Comparison of ENCODE assay signal across 28 mouse cellular contexts in genomic region chr5:82864347-82864746, GRCm38 (mm10).
"Had no signal": no experiment of that assay in that cellular context is flagged by ENCODE, and none has a peak within 500 bp of the region (broad histone marks: within the 10 kb centered on the region; RNA-seq: fewer than 3 reads in every experiment).

No protein-coding gene starts in this region.

- H3K36me3 ChIP-seq: embryonic facial prominence, embryonic 10.5 days; embryonic facial prominence, embryonic 12.5 days; embryonic facial prominence, embryonic 13.5 days; embryonic facial prominence, embryonic 15.5 days; forebrain, embryonic 10.5 days; forebrain, embryonic 12.5 days; forebrain, embryonic 15.5 days; heart, embryonic 10.5 days had no signal

- H3K9me3 ChIP-seq: embryonic facial prominence, embryonic 10.5 days; embryonic facial prominence, embryonic 12.5 days; embryonic facial prominence, embryonic 13.5 days; embryonic facial prominence, embryonic 15.5 days; forebrain, embryonic 10.5 days; forebrain, embryonic 12.5 days; forebrain, embryonic 13.5 days; forebrain, embryonic 15.5 days; heart, embryonic 10.5 days had no signal

- DNase-seq: cerebellum, adult 9-10 months; cerebellum, adult 9-11 months; cerebellum, postnatal 10 days; cerebellum, postnatal 14 days; cerebellum, postnatal 25 days; cerebellum, postnatal 36 days; embryo, embryonic 11 days; forebrain, postnatal 0 days; gastrocnemius, adult 2 months; gastrocnemius, postnatal 10 days; gastrocnemius, postnatal 14 days; gastrocnemius, postnatal 25 days; gastrocnemius, postnatal 36 days; heart, adult 11 months; heart, adult 18-20 months; heart, adult 2 months had no signal

- H3K4me1 ChIP-seq: embryonic facial prominence, embryonic 10.5 days; embryonic facial prominence, embryonic 12.5 days; embryonic facial prominence, embryonic 13.5 days; embryonic facial prominence, embryonic 15.5 days; forebrain, embryonic 10.5 days; forebrain, embryonic 12.5 days; forebrain, embryonic 13.5 days; forebrain, embryonic 15.5 days; heart, embryonic 10.5 days had no signal

- H3K27me3 ChIP-seq: embryonic facial prominence, embryonic 12.5 days; embryonic facial prominence, embryonic 13.5 days; embryonic facial prominence, embryonic 15.5 days; forebrain, embryonic 12.5 days; forebrain, embryonic 13.5 days; forebrain, embryonic 15.5 days had no signal

- H3K4me2 ChIP-seq: embryonic facial prominence, embryonic 12.5 days; embryonic facial prominence, embryonic 13.5 days; embryonic facial prominence, embryonic 15.5 days; forebrain, embryonic 12.5 days; forebrain, embryonic 13.5 days; forebrain, embryonic 15.5 days had no signal

- H3K27ac ChIP-seq: embryonic facial prominence, embryonic 10.5 days; embryonic facial prominence, embryonic 12.5 days; embryonic facial prominence, embryonic 13.5 days; embryonic facial prominence, embryonic 15.5 days; forebrain, embryonic 10.5 days; forebrain, embryonic 12.5 days; forebrain, embryonic 13.5 days; forebrain, embryonic 15.5 days; gastrocnemius, adult 2 months; heart, adult 2 months; heart, embryonic 10.5 days had no signal

- H3K4me3 ChIP-seq: embryonic facial prominence, embryonic 10.5 days; embryonic facial prominence, embryonic 12.5 days; embryonic facial prominence, embryonic 13.5 days; embryonic facial prominence, embryonic 15.5 days; erythroblast, embryonic 14.5 days; forebrain, embryonic 10.5 days; forebrain, embryonic 12.5 days; forebrain, embryonic 13.5 days; forebrain, embryonic 15.5 days; gastrocnemius, adult 2 months; heart, adult 2 months; heart, embryonic 10.5 days had no signal

- ATAC-seq: forebrain, embryonic 13.5 days; forebrain, embryonic 14.5 days; forebrain, embryonic 15.5 days; forebrain, embryonic 16.5 days; forebrain, postnatal 0 days had no signal

- H3K9ac ChIP-seq: embryonic facial prominence, embryonic 12.5 days; embryonic facial prominence, embryonic 13.5 days; embryonic facial prominence, embryonic 15.5 days; forebrain, embryonic 12.5 days; forebrain, embryonic 13.5 days; forebrain, embryonic 15.5 days; forebrain, postnatal 0 days had no signal
